Mouse (Mus musculus): ENCODE measurements around the gene Ston2.
"Not testable (repeated sequence)": the region's sequence is repeated elsewhere in the genome, so short reads cannot be mapped to it uniquely, and the experiment has no call there.

Gene Ston2

DNA sequence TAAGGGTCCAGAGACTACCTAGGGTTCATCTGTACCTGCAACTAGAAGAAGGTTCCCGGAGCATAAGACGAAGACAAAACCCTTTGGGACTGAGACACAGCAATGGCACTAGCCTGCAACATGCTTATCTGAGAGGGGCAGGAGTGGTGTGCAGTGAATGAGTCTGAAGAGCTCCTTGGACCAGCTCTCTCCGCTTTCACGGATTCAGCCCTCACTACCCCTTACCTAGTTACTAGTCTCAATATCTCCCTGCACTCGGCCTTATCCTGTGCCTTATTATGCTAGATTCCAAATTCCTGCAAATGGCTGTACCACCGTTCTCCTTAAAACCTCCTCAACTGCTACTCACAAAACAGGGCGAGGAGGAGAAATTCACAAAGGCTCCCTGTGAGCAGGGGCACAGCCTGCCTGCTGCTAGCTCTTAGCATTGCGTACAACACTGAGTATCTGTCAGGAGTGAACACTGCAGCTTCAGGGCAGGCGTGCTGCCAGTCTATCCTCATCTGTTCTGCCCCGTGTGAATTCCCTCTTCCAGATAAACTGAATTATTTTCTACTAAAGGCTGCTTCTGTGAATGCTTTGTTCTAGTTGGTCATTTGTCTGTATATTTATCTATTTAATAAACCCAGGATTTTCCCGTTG is 38.5 kb downstream of the Ston2 start:
- no peak for DNase-seq (ENCODE audit: low read depth)

DNA sequence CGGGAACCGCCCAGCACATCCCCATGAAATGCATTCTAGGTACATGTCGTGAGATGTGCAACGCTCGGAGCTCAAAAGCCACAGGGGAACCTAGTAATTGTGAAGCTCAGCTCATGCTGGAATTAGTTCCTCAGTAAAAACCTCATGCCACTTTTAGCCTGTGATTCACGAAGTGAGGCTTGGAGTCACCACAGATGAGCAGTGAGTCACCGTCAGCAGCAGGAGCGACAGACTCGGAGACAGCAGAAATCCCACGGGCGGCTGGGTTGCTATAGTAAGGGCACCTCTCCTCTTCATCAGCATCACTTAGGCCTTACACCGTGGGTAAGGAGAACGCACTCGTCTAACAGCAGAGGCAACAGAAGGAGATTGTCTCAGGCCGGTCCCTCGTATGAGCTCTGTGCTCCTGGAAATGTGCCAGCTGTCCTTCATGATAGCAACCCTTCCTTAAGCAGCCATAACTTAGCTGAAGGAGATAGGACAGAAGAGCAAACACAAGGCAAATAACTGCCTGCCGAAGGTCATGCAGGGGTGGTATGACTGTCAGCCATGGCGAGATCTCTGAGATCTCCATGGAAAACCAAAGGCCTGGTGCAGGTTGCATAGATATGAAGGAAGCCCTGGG is 39.8 kb downstream of the Ston2 start:
- peak; percentile 88 for DNase-seq (ENCODE audit: low read depth)

DNA sequence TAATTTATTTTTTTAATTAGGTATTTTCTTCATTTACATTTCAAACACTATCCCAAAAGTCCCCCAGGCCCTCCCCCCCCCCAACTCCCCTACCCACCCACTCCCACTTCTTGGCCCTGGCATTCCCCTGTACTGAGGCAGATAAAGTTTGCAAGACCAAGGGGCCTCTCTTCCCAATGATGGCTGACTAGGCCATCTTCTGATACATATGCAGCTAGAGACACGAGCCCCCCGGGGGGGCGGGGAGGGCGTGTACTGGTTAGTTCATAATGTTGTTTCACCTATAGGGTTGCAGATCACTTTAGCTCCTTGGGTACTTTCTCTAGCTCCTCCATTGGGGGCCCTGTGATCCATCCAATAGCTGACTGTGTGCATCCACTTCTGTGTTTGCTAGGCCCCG is 41.3 kb downstream of the Ston2 start:
- not testable (repeated sequence) for DNase-seq (ENCODE audit: low read depth)

DNA sequence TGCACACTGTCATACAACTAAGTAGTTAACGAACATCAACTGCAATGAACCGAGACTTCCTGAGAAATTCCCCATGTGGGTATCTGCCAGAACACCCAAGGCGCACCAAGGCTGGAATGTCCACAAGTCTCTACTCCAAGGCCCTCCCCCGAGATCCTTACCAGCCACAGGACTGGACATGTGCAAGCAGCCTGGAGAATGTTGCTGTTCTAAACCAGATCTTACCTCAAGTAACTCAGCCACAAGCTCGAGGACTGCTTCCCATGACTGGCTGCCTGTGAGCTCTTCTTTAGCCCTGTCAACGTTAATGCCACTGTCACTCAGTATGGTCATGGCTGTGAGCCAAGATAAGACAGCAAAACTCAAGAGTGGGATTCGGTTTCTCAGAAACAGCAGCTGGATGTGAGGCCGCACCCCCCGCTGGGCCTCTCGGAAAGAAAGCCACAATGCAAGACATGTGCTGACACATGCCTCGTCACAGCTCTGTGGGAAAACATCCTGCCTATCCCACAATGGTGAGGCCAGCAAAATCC is 42.4 kb downstream of the Ston2 start:
- DNase-seq (ENCODE audit: low read depth) = peak; percentile 44

DNA sequence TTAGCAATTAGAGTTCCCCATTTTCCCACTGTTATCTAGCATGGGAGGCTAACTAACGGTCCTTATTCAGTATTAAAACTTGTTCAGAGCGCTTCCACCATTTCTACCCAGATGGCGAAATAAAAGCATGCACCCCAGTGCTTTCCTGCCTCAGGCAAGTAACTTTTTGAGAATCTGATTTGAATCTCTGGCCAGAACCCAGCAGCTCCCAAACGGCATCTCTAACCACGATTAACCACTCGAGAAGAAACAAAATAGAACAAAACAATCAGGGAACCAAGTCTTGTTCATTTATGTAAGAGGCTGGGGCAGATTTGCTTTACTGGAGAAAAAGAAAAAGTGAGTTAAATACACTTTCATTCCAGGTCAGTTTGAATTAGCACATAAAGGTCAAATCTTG is 44.1 kb downstream of the Ston2 start:
- peak; percentile 86 for DNase-seq (ENCODE audit: low read depth)

DNA sequence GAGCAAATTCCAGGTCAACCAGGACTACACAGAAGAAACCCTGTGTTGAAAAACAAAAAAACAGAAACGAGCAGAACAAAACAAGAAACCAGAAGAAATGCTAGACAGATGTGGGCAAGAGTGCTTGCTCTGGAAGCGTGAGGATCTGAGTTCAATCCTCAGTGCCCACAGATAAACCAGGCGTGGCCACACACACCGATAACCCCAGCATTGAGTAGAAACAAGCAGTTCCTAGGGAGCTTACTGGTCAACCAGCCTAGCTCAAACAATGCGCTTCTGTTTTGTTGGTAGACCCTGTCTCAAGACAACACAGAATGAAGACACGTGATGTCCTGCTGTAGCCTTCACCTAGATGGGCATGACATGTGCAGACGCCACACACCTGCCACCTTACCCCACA is 45.3 kb downstream of the Ston2 start:
- DNase-seq (ENCODE audit: low read depth) = no peak

DNA sequence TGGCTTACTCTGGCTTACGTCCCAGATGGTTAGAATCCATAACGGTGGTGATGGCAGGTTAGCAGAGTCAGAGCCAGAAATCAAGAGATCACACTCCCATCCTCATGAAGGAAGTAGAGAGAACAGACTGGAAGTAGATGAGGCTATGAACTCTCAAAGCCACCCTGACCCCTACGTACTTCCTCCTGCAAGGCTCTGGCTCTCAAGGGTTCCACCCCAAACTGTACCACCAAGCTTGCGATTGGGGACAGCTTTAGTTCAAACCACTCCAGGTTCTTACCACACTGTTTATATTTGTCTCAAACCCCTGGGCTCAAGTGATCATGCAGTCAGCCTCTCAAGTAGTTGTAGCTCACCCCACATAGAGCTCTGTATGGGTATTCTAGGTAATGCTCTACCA is 49.8 kb downstream of the Ston2 start:
- no peak for DNase-seq (ENCODE audit: low read depth)

DNA sequence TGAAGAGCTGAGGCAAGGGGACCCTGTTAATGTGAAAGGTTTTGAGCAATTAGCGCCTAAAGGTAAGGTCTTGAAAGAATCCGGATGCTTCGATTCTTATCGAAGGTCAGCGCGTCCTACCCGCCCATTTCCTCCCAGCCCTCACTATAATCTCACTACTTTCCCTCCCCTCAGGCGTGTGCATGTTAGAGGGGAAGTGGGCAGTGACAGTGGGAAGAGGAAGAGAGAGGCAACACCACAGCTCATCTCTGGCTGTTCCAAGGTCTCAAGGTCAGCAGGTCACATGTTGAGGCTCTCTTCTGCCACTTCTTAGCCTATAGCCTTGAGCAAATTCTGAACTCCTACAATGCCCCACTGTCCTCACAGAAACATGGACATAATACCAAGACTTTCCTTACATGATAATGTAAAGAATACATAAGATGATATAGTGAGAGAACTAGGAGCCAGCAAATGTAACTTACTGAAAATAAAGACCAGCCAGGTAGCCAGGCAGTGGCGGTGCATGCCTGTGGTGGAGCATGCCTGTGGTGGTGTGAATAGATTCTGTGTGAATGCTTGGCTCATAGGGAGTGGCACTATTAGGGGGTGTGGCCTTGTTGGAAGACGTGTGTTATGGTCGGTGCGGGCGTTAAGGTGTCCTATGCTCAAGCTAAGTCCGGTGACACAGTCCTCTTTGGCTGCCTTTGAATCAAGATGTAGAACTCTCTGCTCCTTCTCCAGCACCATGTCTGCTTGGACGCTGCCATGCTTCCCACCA is 51.8 kb downstream of the Ston2 start:
- peak; percentile 51 for DNase-seq (ENCODE audit: low read depth)

DNA sequence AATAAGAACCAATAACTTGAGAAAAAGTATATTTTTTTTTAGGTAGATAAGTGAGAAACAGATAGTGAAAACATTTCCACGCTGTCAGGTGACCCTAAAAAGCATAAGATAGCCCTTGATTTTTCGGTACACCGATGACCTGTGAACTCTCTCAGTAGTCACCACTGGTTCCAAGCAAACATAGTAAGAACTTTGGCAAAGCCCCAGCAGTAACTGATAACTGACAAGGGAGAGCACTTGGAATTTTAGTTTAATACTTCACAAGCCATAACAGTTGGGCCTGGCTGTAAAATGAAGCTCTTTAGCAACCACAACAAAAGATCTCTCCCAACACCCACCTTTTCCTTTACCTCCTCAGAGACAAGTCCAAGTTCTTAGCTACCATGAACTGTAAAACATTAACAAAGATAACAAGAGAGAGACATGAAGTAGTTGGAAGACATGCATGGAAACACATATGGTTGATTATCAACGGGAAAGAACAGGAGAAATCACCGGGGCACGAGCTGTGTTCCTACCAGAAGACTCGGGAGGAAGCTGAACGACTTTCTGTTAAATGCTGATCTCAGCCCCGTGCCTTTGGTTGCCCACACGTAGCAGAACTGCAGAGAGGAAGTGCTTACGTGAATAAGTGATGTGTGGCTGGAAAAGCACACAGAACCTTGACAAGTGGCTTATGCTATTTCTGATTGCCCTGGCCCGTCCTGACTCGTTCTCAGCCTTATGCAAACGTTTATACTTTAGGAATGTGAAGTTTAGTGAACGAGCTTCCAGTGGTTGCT is 53.8 kb downstream of the Ston2 start:
- peak; percentile 51 for DNase-seq (ENCODE audit: low read depth)

DNA sequence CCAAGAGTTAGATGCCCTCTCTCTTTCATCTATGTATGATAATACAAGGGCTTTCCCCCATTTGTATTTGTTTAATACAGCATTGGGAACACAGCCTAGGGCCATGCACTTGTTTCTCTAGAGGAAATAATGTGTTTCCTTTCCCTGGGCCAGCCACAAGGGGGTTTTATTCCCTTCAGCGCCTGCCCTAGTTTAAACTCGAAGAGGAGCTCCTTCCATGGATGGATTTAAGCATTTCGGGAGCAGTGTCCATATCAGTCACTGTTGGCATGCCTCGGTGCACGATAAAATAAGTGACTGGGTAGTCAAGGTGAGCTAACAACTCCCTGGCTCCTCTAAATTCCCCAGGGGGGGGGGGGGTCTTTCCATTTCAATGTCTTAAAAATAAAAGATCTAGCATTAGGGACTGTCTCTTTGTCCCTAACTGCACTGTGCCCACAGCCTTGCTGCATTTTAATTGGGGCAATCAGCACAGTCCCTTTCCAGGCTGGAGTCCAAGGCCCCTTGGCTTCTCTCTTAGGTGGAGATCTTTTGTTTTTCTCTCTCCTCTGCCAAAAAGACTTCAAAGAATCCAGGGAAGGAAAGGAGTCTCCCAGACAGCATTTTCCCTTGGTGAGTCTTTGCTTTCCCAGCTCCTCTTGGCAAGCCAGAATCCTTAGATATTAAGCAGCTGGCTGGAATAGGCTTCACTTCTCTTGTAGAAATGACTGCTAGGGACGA is 55.3 kb downstream of the Ston2 start:
- no peak for DNase-seq (ENCODE audit: low read depth)

DNA sequence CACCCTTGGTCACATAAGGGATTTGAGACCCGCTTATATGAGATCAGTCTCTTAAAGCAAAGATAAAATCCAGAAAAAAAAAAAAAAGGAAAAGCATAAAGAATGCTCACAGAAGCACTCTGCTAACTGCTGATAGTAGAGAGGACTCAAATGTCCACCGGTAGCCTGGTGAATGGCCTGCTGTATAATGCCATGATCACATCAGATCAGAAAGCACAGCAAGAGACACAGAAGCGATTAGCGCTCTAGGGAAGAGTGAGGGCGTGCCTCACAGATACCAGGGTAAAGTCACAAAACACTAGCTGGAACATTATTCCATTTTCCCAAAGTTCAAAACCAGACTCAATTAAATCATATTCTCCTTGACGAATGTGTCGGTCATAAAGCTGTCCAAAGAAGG is 62.0 kb downstream of the Ston2 start:
- DNase-seq (ENCODE audit: low read depth) = no peak

DNA sequence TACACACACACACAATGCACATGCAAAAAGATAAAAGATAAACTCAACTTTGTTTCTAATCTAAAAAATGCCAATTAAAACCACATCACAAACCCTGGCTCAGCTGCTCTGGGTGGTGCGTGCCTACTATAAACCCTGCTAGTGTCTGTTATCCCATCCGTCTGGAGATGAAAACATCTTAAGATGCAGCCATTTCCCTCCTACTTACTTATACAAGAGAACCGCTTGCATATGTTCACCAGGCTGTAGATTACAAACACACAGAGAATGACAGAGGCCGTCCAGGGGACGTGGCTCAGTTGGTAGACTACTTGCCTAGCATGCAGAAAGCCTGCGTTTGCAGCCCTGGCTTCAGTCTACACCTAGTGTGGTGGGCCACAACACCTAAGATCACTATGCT is 64.3 kb downstream of the Ston2 start:
- DNase-seq (ENCODE audit: low read depth) = no peak

DNA sequence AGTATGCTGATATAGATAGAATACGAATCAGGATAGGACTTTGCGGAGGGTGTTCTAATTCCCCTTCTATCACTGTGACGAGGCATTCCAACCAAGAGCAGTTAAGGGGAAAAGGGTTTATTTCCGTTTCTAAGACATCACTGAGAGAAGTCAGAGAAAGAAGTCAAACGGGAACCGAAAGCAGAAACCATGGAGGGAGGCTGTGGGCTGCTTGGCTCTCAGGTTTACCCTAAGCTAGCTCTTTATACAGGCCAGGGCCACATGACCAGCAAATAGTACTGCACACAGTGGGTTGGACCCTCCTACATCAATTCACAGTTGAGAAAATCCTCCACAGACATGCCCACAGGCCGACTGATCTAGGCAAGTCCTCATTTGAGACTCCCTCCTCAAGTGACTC is 69.1 kb downstream of the Ston2 start:
- no peak for DNase-seq (ENCODE audit: low read depth)

DNA sequence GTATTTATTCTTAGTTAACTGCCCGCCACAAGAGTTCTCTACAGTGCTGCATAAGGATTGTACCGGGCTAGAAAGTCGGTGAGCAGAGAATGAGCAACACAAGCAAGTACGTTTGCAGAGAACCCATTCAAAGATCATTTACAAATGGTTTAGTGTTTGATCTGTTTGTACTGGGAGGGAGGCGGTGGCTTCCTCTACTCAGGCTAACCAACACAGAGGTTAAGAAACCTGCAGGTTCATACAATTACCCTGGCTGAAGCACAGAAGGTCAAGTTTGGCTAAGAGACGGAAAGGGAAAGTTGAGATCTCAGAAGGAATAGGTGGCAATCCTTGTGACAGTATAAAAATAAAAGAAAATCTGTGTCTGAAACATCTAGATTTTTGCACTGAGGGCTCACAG is 72.5 kb downstream of the Ston2 start:
- no peak for DNase-seq (ENCODE audit: low read depth)

DNA sequence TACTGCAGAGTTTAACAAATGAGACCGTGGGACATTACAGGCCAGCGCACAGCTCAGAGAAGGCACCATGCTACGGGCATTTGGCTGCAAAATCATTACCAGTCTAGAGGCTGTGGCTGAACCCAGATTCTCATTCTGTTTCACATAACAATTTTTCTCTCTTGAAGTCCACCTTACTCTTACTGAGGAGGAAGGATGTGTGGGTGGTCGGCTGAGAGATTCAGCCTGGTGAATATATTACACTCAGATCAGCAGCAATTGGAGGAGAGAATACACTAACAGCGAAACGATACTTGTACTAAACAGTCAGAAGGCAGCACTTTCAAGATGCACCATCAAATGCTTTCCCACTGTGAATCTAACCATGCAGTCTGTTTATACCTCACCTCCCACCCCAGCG is 74.8 kb downstream of the Ston2 start:
- DNase-seq (ENCODE audit: low read depth) = no peak

DNA sequence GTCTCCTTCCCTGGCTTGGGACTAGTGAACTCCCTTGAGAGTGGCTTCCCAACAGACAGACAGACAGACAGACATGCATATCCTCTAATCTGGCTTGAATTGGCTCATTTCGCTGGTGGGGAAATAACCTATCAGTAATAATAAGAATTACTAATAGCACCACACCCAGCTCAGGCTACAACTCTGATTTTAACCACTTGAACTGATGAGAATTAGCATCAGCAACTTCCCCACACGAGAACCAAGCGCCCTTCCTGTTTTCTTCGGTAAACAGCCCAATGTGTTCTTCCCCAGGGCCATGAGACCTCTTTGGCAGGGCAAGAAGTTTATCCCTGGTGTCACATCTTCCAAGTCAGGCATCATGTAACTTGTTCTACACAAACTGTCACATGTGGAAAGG is 76.5 kb downstream of the Ston2 start:
- no peak for DNase-seq (ENCODE audit: low read depth)

DNA sequence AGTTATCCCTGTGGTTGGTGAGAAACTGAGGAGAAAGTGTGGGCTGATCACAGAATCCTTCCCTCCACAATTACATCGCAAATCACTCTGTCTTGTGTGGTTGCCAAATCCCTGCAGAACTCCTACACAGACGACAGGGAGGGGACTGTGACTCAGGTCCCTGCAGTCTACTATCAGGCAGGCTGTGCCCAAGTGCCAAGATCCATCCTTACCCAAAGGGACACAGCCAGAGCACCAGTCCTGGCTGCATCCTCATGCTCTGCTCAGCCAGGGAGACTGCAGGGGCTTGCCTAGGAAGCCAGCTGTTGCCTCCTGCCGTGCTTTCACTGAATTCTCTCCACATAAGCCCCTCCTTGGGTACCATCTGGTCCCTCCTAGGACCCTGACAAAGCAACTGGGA is 77.3 kb downstream of the Ston2 start:
- no peak for DNase-seq (ENCODE audit: low read depth)

DNA sequence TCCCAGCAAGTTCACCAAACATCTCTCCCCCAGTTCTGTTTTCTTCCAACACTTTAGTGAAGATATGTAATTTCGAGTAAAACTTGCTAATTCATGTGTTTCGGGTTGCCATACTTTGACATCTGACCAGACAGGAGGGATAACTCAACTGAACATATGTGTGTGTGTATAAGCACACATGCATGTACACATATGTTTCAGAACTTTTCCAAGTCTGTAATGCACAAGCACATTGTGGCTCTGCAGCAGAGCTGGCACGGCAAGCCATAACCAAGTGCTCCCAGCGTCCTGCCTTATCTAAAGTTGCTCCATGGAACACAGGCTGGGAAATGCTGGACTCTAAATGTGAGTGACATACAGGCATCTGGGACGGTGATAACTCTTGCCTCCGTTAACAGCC is 78.6 kb downstream of the Ston2 start:
- no peak for DNase-seq (ENCODE audit: low read depth)

DNA sequence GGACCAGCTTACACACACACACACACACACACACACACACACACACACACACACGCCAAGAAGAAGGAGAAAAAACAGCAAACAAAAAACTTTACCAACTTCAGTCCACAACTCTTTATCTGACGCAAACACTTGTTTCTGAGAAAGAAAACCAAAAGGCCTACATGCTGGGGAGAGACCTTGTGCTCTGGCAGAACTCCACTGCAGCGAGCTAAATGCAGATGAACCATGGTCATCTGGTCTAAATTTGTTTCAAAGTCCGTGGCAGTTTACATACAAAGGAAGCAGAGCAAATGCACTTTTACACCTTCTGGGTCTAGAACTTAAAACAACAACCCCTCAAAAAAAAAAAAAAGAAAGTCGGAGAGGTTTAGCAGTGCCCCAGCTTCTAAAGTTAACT is 79.0 kb downstream of the Ston2 start:
- DNase-seq (ENCODE audit: low read depth) = no peak

DNA sequence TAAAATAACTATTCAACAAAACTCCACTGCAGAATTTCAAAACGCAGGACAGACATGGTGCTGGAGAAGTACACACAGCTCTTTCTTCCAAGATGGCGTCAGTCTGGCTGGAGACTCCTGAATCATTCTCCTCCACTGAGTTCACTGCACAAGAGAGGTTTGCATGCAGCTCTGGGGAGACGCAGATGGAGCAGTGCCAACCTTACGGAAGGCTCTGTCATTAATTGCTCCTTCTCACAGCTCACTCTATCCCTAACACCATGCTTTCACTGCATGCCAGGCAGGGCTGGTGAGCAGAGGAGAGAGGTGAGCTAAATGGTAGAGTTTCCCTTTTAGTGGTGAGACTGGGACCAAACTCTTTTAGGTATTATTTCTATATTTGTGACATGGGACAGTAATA is 80.4 kb downstream of the Ston2 start:
- DNase-seq (ENCODE audit: low read depth) = no peak

DNA sequence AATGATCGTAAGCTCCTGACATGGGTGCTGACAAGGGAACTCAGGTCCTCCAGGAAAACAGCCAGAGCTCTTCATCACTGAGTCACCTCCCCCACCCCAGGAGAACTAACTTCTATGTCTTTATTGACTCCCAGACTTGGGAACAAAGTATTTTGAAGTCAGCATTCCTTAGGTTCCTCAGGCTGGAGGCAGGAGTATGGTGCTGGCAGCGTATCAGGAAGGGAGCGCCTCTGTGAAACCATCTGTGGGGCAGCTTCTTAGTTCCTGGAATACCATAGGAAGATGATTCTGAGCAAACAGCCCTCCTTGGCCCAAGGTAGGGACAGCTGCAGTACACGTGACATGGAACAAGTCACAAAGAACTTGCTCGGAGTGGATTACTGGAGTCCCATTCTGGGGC is 84.7 kb downstream of the Ston2 start:
- no peak for DNase-seq (ENCODE audit: low read depth)

DNA sequence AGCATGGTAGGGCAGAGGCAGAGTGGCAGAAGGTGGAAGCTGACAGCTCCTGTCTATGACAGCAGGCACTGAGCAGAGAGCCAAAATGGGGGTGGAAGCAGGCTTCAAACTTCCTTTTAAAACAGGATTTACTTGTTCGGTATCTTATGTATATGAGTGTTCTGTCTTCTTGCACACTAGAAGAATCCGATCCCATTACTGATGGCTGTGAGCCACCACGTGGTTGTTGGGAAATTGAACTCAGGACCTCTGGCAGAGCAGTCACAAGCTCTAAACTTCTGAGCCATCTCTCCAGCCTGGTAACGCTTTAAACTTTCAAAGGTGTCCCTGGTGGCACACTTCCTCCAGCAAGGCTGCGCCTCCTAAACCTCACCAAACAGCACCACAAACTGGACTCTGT is 85.4 kb downstream of the Ston2 start:
- no peak for DNase-seq (ENCODE audit: low read depth)
